ENCODE assay signal across 8 mouse cellular contexts in the genomic region with DNA sequence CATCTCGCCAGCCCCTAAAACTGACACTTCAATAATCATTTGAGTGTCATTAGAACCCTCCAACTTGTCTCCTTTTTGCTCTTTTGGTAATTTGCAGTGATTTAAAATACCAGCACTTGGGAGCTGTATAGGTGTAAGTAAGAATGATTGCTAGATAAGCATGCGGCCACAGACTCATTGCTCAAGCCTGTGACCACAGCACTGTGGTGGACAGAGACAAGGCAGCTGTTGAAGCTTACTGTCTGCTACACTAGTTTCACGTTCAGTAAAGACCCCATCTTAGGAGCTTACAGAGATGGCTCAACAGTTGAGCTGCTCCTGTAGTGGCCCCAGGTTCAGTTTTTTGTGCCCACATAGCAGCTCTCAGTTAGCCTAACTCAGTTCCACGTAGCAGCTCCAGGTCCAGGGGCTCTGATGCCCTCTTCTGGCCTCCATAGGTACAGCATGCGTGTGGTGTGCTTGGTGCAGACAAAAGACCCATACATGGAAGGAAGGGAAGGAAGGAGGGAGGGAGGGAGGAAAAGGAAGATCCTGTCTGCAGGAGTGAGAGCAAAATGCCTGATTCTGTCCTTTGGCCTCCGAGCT. TPM values are rescaled to one million over a fixed set of nuclear protein-coding genes. Genes with fewer than 3 reads are reported as not detected.
A peak's percentile ranks its signal among the peaks of the same experiment; 100 is the strongest.
DNase-seq lines count a peak whose midpoint lies in the region; ATAC-seq lines count a peak whose summit lies in the region.

No protein-coding gene starts in this region.

- H3K27ac ChIP-seq in heart, embryonic 11.5 days (ENCODE audit: low read depth, low read length), result no peak overlapping the region
- H3K27ac ChIP-seq in embryonic facial prominence, embryonic 10.5 days (replicated peaks), result 0 out of 2 replicates have a peak overlapping the region, but pooled peaks have one; percentile 19
- no peak overlapping the region for H3K27ac ChIP-seq in heart, embryonic 12.5 days (ENCODE audit: poor library complexity, severe bottlenecking)

- no peak overlapping the region for H3K4me3 ChIP-seq in heart, embryonic 11.5 days (ENCODE audit: low read depth, low read length)
- H3K4me3 ChIP-seq in embryonic facial prominence, embryonic 10.5 days, result no peak overlapping the region
- no peak overlapping the region for H3K4me3 ChIP-seq in heart, embryonic 12.5 days

- no peaks in the 10 kb centered on the region for H3K4me1 ChIP-seq in heart, embryonic 11.5 days (ENCODE audit: control insufficient read depth, insufficient read depth, low read length)
- 0 out of 2 replicates have a peak, but pooled peaks cover 5% of the 10 kb centered on the region for H3K4me1 ChIP-seq in embryonic facial prominence, embryonic 10.5 days
- H3K4me1 ChIP-seq in heart, embryonic 12.5 days (replicated peaks), result no peaks in the 10 kb centered on the region; the same call in 1 of the 2 replicates

- no peak overlapping the region for H3K4me2 ChIP-seq in heart, embryonic 11.5 days
- H3K4me2 ChIP-seq in heart, embryonic 12.5 days, result no peak overlapping the region

- DNase-seq in heart, adult 11 months, result peak; percentile 92
- DNase-seq in adrenal gland, postnatal 25 days, result peak; percentile 58
- DNase-seq in embryonic facial prominence, embryonic 10.5 days (ENCODE audit: low spot score), result peak; percentile 78
- peak; percentile 78 to 82 for DNase-seq in kidney, postnatal 4 days
- DNase-seq in lung, postnatal 25 days (ENCODE audit: low spot score), result peak; percentile 55
- DNase-seq in retina, embryonic 14.5 days (ENCODE audit: low spot score), result peak; percentile 82

- no peak overlapping the region for H3K9ac ChIP-seq in heart, embryonic 11.5 days (ENCODE audit: low read depth, low read length)
- no peak overlapping the region for H3K9ac ChIP-seq in heart, embryonic 12.5 days

- H3K9me3 ChIP-seq in heart, embryonic 11.5 days (replicated peaks; ENCODE audit: control insufficient read depth, low read length), result no peaks in the 10 kb centered on the region
- H3K9me3 ChIP-seq in embryonic facial prominence, embryonic 10.5 days, result no peaks in the 10 kb centered on the region
- no peaks in the 10 kb centered on the region for H3K9me3 ChIP-seq in heart, embryonic 12.5 days (replicated peaks)

- peaks cover 21% of the 10 kb centered on the region for H3K36me3 ChIP-seq in heart, embryonic 11.5 days (ENCODE audit: control insufficient read depth, insufficient read depth, low read length)
- peaks cover 97% of the 10 kb centered on the region for H3K36me3 ChIP-seq in embryonic facial prominence, embryonic 10.5 days (replicated peaks)
- H3K36me3 ChIP-seq in heart, embryonic 12.5 days, result peaks cover 89% of the 10 kb centered on the region

- ATAC-seq in heart, embryonic 11.5 days (replicated peaks; ENCODE audit: insufficient number of reproducible peaks, low FRiP score, low TSS enrichment), result no peak
- peak; percentile 51; the same call in 1 of the 2 replicates for ATAC-seq in heart, embryonic 12.5 days (ENCODE audit: insufficient number of reproducible peaks, low FRiP score)

- H3K27me3 ChIP-seq in heart, embryonic 11.5 days (ENCODE audit: control insufficient read depth, insufficient read depth, low read length), result no peaks in the 10 kb centered on the region
- no peaks in the 10 kb centered on the region for H3K27me3 ChIP-seq in embryonic facial prominence, embryonic 10.5 days (replicated peaks; ENCODE audit: low read depth, poor library complexity, severe bottlenecking)
- no peaks in the 10 kb centered on the region for H3K27me3 ChIP-seq in heart, embryonic 12.5 days (replicated peaks)

- WGBS in heart, embryonic 11.5 days (ENCODE audit: insufficient replicate concordance), result 54% methylated on average over 6 of the region's 6 CpGs
- WGBS in embryonic facial prominence, embryonic 10.5 days, result 55% methylated on average over 6 of the region's 6 CpGs
- WGBS in heart, embryonic 12.5 days, result 51% methylated on average over 6 of the region's 6 CpGs

RNA-seq across cellular contexts. Expression of a gene that starts 24.0 kb away (rescaled TPM):
- 454 and 458 TPM in 2 replicates for polyA plus RNA-seq in heart, embryonic 11.5 days (2014; fragmentation: Nextera tagmentation; extraction: Ambion mirVana)
- total RNA-seq in adrenal gland, postnatal 25 days (2021), result 24.3 and 27.3 TPM in 2 replicates
- 479 and 683 TPM in 2 replicates for polyA plus RNA-seq in embryonic facial prominence, embryonic 10.5 days (2016; fragmentation: Nextera tagmentation; extraction: Ambion mirVana)
- 363 and 373 TPM in 2 replicates for polyA plus RNA-seq in heart, embryonic 12.5 days (2016; fragmentation: Nextera tagmentation; extraction: Ambion mirVana)

RNA-seq across cellular contexts. Expression of a gene that starts 29.8 kb away (rescaled TPM):
- polyA plus RNA-seq in heart, embryonic 11.5 days (2014; fragmentation: Nextera tagmentation; extraction: Ambion mirVana), result 3.4 and 4.6 TPM in 2 replicates
- total RNA-seq in adrenal gland, postnatal 25 days (2021), result 9.6 and 11.0 TPM in 2 replicates
- polyA plus RNA-seq in embryonic facial prominence, embryonic 10.5 days (2016; fragmentation: Nextera tagmentation; extraction: Ambion mirVana), result 17.7 and 19.6 TPM in 2 replicates
- 8.8 and 10.2 TPM in 2 replicates for polyA plus RNA-seq in heart, embryonic 12.5 days (2016; fragmentation: Nextera tagmentation; extraction: Ambion mirVana)
